Mouse (Mus musculus) forebrain, embryonic 10.5 days (tissue): ENCODE results near the gene Gtf2ird1. TPM values are rescaled to one million over a fixed set of nuclear protein-coding genes. Genes with fewer than 3 reads are reported as not detected.
A peak's percentile ranks its signal among the peaks of the same experiment; 100 is the strongest.

Experiments
- DNase-seq: peaks from one replicate; pipeline ENCODE4 v3.0.0-alpha.2; 2017; ENCODE audit warnings: low spot score; ENCODE audit errors: extremely low spot score
- H3K27ac ChIP-seq: fragments of 300-500 bp; sonication (generic); 2 replicates; pipeline ENCODE4 v1.5.1; 2016; ENCODE audit warnings: mild to moderate bottlenecking
- H3K27me3 ChIP-seq: fragments of 300-500 bp; sonication (generic); 2 replicates; pipeline ENCODE4 v1.6.1; 2016; ENCODE audit warnings: mild to moderate bottlenecking; ENCODE audit not compliant: poor library complexity, severe bottlenecking
- H3K36me3 ChIP-seq: fragments of 300-500 bp; sonication (generic); replicated peaks from 2 replicates; pipeline ENCODE4 v1.6.1; 2016; ENCODE audit warnings: mild to moderate bottlenecking, moderate library complexity
- H3K4me1 ChIP-seq: fragments of 300-500 bp; sonication (generic); 2 replicates; pipeline ENCODE4 v1.6.1; 2016
- H3K4me3 ChIP-seq: fragments of 300-500 bp; sonication (generic); 2 replicates; pipeline ENCODE4 v1.5.1; 2016; ENCODE audit warnings: mild to moderate bottlenecking, moderate library complexity
- H3K9me3 ChIP-seq: fragments of 300-500 bp; sonication (generic); 2 replicates; pipeline ENCODE4 v1.6.1; 2016; ENCODE audit warnings: mild to moderate bottlenecking, moderate library complexity
- WGBS: fragments of 180-500 bp; shearing (Covaris S2); methylation state at CpG from one replicate; pipeline ENCODE4 v1.1.7; 2016; 5-methylcytosine and 5-hydroxymethylcytosine counted together
- polyA plus RNA-seq: library from polyadenylated mRNA; unstranded; fragments of >200 nt; fragmentation: Nextera tagmentation; extraction: Ambion mirVana; gene quantifications from 2 replicates; pipeline ENCODE4 v1.2.1, GENCODE M21; 2016

The Gtf2ird1 gene
- polyA plus RNA-seq: 92.6 and 98.9 TPM in 2 replicates

- peaks cover 16% of the 10 kb centered on the region for H3K9me3 ChIP-seq
- peak within 1 kb of the TSS; percentile 86 for H3K4me3 ChIP-seq
- H3K27me3 ChIP-seq: no peaks in the 10 kb centered on the region
- WGBS: under 1% methylated on average over 44 of the region's 44 CpGs
- H3K27ac ChIP-seq: peak within 1 kb of the TSS; percentile 98
- peaks cover 28% of the 10 kb centered on the region for H3K36me3 ChIP-seq
- peaks cover 31% of the 10 kb centered on the region for H3K4me1 ChIP-seq
- DNase-seq: peak; percentile 80
Measured at GRCm38 (mm10) chr5:134456503-134456962, at the start of gene Gtf2ird1. Gtf2ird1 (minus strand) TSS chr5:134456716.

DNA sequence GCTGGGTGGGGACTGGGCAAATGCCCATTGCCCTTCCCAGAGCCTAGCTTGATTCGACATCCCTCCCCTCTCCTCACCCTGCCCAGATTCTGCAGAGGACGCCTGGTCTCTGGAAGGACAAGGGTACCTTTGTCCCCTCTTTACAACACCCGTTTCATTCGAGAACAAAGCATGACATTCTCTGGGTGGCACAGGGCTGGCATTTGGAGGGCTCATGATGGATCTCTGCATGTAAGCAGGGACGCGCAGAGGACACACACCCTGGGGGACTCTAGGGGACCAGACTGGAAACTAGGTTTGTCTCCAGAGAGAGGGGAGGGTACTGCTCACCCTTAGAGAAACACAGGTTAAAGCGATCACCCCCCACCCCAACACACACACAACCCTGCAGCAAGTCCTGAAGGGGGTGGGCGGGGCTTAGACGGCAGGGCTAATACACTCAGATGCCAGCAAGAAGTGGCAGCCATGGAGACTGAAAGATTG, 49.3 kb upstream of the Gtf2ird1 start:
- 78% methylated on average over 9 of the region's 9 CpGs for WGBS
- H3K27ac ChIP-seq: no peak overlapping the region
- H3K36me3 ChIP-seq: peaks cover 72% of the 10 kb centered on the region
- 0 out of 2 replicates have a peak, but pooled peaks cover 3% of the 10 kb centered on the region for H3K4me1 ChIP-seq
- no peaks in the 10 kb centered on the region for H3K27me3 ChIP-seq
- no peak for DNase-seq
- H3K4me3 ChIP-seq: no peak overlapping the region
- peaks cover 5% of the 10 kb centered on the region; the same call in 1 of the 2 replicates for H3K9me3 ChIP-seq

DNA sequence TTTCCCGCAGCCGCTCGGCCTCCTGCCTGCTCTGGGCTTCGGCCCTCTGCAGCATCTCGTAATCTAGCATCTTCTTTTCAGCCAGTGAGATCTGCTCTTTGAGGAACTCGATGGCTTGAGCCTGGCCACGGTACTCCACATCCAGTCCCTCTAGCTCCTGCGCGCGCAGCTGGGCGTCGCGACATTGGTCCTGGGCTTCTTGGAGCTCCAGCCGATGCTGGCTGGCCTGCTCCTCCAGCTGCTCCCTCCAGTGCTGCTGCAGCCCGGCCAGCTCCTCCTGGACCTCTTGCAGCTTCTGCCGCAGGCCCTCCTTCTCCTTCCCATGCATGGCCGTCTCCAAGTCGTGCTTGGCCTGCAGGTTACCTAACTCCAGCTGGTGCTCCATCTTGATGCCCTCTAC, 46.1 kb upstream of the Gtf2ird1 start:
- Histone ChIP-seq H3K4me3 (no peak overlapping the region), H3K4me1 (0 out of 2 replicates have a peak, but pooled peaks cover 3% of the 10 kb centered on the region), H3K9me3 (no peaks in the 10 kb centered on the region), H3K36me3 (peaks cover 72% of the 10 kb centered on the region), H3K27me3 (no peaks in the 10 kb centered on the region), H3K27ac (no peak overlapping the region)
- WGBS: 91% methylated on average over 18 of the region's 18 CpGs
- no peak for DNase-seq

DNA sequence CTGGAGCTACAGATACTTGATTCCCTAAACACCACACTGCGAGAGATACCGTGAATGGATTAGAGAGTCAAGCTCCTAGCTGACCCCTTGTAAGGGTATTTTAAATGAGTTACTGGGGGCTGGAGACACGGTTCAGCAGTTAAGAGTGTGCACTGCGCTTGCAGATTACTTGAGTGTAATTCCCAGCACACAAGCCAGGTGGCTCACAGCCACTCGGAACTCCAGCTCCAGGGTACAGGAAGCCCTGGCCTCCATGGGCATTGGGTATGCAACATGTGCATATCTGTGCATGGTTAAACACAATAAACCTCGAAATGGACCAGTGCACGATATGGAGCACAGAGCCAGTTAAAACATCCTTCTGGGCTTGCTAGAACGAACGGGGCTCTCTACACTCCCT, 44.9 kb upstream of the Gtf2ird1 start:
- H3K4me3 ChIP-seq: no peak overlapping the region
- H3K4me1 ChIP-seq: 0 out of 2 replicates have a peak, but pooled peaks cover 3% of the 10 kb centered on the region
- no peaks in the 10 kb centered on the region for H3K27me3 ChIP-seq
- peaks cover 77% of the 10 kb centered on the region for H3K36me3 ChIP-seq
- no peak overlapping the region for H3K27ac ChIP-seq
- WGBS: 91% methylated on average over 9 of the region's 9 CpGs
- H3K9me3 ChIP-seq: no peaks in the 10 kb centered on the region
- DNase-seq: no peak

DNA sequence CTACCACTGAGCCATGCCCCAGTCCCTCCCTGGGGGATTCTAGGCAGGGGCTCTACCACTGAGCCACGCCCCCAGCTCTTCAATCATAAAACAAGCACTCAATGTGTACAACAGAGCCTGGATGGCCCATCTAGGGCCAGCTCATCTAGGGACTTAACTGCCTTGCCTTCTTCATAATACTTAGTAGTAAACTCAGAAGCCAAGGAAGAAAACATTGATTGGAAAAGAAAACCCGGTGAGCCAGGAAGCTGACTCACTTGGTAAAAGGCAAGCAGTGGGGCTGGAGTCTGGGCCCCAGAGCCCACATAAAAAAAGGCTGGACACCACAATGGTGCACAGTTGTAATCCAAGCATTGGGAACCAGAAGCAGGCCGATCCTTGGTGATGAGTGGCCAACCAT, 44.2 kb upstream of the Gtf2ird1 start:
- 0 out of 2 replicates have a peak, but pooled peaks cover 3% of the 10 kb centered on the region for H3K4me1 ChIP-seq
- H3K36me3 ChIP-seq: peaks cover 85% of the 10 kb centered on the region
- no peak for DNase-seq
- H3K27me3 ChIP-seq: no peaks in the 10 kb centered on the region
- 96% methylated on average over 3 of the region's 3 CpGs for WGBS
- H3K4me3 ChIP-seq: no peak overlapping the region
- no peaks in the 10 kb centered on the region for H3K9me3 ChIP-seq
- H3K27ac ChIP-seq: no peak overlapping the region

- Histone ChIP-seq H3K9me3 (no peaks in the 10 kb centered on the region), H3K4me3 (no peak overlapping the region), H3K27ac (no peak overlapping the region), H3K27me3 (no peaks in the 10 kb centered on the region), H3K4me1 (0 out of 2 replicates have a peak, but pooled peaks cover 3% of the 10 kb centered on the region), H3K36me3 (peaks cover 91% of the 10 kb centered on the region)
- DNase-seq: no peak
- WGBS: 76% methylated on average over 4 of the region's 4 CpGs
Measured at GRCm38 (mm10) chr5:134500062-134500461, 43.5 kb upstream of the Gtf2ird1 start.

DNA sequence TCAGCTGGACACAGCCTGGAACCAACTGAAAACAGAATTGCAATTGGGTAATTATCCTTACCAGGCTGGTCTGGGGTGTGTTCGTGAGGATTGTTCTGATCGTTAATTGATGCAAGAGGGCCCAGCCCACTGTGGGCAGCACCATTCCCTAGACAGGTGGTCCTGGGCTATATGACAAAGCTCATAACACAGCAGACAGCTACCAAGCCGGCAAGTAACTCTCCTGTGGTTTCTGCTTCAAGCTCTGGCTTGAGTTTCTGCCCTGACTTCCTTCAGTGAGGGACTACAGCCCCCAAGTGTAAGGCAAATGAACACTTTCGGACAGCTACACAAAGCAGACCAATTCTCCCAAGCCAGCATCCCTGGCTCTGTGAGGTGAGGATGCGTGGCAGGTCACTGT, 40.5 kb upstream of the Gtf2ird1 start:
- no peaks in the 10 kb centered on the region for H3K9me3 ChIP-seq
- H3K4me1 ChIP-seq: peaks cover 3% of the 10 kb centered on the region
- H3K36me3 ChIP-seq: peaks cover 91% of the 10 kb centered on the region
- no peaks in the 10 kb centered on the region for H3K27me3 ChIP-seq
- H3K27ac ChIP-seq: no peak overlapping the region
- WGBS: 91% methylated on average over 5 of the region's 5 CpGs
- H3K4me3 ChIP-seq: no peak overlapping the region
- DNase-seq: no peak

DNA sequence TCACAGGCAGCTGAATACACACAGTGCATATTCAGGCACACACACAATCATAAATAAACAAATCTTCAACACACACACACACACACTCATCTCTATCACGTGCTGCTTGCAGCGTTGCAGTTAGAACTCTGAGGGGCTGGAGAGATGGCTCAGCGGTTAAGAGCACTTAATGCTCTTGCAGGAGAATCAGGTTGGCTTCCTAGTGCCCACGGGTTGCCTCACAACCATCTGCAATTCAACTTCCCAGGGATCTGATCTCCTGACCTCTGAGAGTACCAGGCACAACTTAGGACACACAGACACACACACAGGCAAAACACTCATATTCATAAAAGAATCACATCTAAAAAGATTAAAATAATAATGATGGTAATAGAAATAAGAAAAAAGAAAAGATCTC, 39.3 kb upstream of the Gtf2ird1 start:
- WGBS: 89% methylated on average over 4 of the region's 4 CpGs
- H3K36me3 ChIP-seq: peaks cover 88% of the 10 kb centered on the region
- H3K4me1 ChIP-seq: peaks cover 4% of the 10 kb centered on the region

GRCm38 (mm10) chr5:134494142-134494541, 37.6 kb upstream of the Gtf2ird1 start:
- 65% methylated on average over 11 of the region's 11 CpGs for WGBS
- no peaks in the 10 kb centered on the region for H3K27me3 ChIP-seq
- peak; percentile 84 for DNase-seq
- H3K36me3 ChIP-seq: peaks cover 91% of the 10 kb centered on the region
- H3K4me1 ChIP-seq: peaks cover 12% of the 10 kb centered on the region
- no peak overlapping the region for H3K27ac ChIP-seq
- no peaks in the 10 kb centered on the region for H3K9me3 ChIP-seq
- H3K4me3 ChIP-seq: no peak overlapping the region

More for the DNA sequence above, 39.3 kb upstream of the Gtf2ird1 start:
- DNase-seq: no peak
- Histone ChIP-seq H3K27ac (no peak overlapping the region), H3K27me3 (no peaks in the 10 kb centered on the region), H3K4me3 (no peak overlapping the region), H3K9me3 (no peaks in the 10 kb centered on the region)

DNA sequence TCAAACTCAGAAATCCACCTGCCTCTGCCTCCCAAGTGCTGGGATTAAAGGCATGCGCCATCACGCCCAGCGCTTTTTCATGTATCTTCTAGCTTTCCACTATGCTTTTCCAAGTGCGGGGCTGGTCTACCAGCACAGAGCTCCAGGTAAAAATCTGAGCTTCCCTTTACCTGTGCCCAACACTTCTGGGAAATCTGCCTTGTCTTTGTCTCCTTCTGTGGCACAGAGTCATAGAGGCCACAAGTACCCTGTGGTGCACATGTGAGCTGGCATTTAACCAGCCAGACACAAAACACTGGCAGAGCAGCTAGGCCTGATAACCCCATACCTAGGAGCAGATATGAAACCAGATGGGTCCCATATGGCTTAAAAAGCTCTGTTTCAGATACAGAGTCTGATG, 36.4 kb upstream of the Gtf2ird1 start:
- peaks cover 89% of the 10 kb centered on the region for H3K36me3 ChIP-seq
- H3K9me3 ChIP-seq: no peaks in the 10 kb centered on the region
- H3K4me3 ChIP-seq: no peak overlapping the region
- no peaks in the 10 kb centered on the region for H3K27me3 ChIP-seq
- DNase-seq: no peak
- 94% methylated on average over 4 of the region's 4 CpGs for WGBS
- no peak overlapping the region for H3K27ac ChIP-seq
- peaks cover 12% of the 10 kb centered on the region for H3K4me1 ChIP-seq

DNA sequence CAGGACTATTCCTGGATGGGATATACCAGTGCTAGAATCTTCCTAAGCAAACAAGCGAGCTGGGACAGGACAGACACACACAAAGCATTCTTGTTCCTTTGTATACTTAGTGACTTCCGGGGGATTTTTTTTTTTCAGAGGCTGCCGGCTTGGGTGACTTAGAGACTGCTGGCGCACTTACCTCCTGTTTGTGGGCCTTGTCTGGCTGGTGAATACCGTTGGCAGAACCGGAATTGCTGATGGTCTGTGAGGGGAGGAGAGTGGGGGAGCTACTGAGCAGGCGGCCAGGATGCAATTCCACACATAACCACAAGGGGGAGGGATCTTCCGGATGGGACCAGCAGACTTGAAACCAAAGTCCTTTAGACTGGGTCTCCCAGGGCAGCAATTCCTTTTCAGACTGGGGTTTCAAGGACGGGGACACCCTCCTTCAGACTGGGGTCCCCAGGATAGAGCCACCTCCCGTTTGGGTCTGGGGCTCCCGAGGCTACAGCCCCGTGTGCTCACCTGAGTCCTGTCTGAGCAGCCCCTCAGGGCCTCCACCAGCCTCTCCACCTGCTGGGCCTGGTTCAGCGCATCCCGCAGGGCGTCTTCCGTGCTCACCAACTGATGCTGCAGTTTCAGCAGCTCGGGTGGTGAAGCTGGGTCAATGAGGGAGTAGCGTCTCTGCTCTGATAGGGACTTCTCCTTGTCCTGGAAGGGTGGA, 35.3 kb upstream of the Gtf2ird1 start:
- Histone ChIP-seq H3K27ac (no peak overlapping the region), H3K4me3 (no peak overlapping the region), H3K9me3 (no peaks in the 10 kb centered on the region), H3K36me3 (peaks cover 78% of the 10 kb centered on the region), H3K4me1 (peaks cover 12% of the 10 kb centered on the region), H3K27me3 (no peaks in the 10 kb centered on the region)
- DNase-seq: peak; percentile 81
- 31% methylated on average over 18 of the region's 18 CpGs for WGBS

- Histone ChIP-seq H3K27me3 (no peaks in the 10 kb centered on the region), H3K9me3 (no peaks in the 10 kb centered on the region), H3K27ac (no peak overlapping the region), H3K4me1 (peaks cover 12% of the 10 kb centered on the region), H3K4me3 (no peak overlapping the region), H3K36me3 (peaks cover 71% of the 10 kb centered on the region)
- no peak for DNase-seq
- WGBS: 92% methylated on average over 2 of the region's 2 CpGs
Measured at GRCm38 (mm10) chr5:134491206-134491605, 34.7 kb upstream of the Gtf2ird1 start.

GRCm38 (mm10) chr5:134490465-134490864, 33.9 kb upstream of the Gtf2ird1 start:
- no peak for DNase-seq
- 92% methylated on average over 12 of the region's 12 CpGs for WGBS

More at GRCm38 (mm10) chr5:134490465-134490864, 33.9 kb upstream of the Gtf2ird1 start:
- no peaks in the 10 kb centered on the region for H3K27me3 ChIP-seq
- H3K4me1 ChIP-seq: peaks cover 15% of the 10 kb centered on the region
- H3K9me3 ChIP-seq: no peaks in the 10 kb centered on the region
- no peak overlapping the region for H3K27ac ChIP-seq
- H3K36me3 ChIP-seq: peaks cover 64% of the 10 kb centered on the region
- H3K4me3 ChIP-seq: no peak overlapping the region
